8 mouse cellular contexts compared by ENCODE assay signal in the genomic region with DNA sequence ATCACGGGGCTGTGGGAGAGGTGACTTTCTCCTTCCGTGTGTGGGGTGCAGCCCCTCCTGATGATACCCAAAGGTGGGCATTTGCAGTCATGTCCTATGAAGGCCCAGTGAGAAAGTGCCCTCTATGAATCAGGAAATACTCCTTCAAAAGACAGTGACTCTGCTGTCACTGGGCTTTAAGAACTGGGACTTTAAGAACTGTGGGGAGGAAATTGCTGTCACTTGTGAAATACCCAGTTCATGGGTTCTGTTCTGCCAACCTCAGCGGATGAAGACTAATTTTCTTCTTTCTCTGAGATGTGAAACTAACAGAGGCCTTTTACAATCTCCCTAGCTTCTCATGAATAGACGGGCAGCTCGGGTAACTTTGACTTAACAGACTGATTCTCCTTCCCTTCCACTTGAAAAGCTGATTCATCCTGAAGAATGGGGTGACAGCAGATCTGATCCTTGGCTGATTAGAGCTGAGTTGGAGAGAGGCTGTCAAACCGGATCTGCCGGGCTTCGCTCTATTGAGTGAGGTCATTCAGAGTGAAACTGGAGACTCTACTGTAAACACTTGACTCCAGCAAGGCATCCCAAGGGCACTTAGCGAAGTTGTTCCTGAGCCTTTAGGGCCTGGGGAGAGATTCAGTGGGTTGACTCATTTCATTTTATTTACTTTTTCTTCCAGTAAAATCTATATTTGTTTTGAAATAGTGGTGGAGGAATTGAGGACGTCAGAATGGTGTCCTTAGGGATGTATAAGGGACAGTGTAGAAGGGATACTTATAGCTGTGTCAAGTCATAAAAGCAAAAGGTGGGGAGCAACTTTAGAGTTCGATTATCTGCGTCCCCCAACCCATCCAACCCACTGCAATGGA.
DNase-seq lines count a peak whose midpoint lies in the region; ATAC-seq and TF ChIP-seq lines count a peak whose summit lies in the region.

No protein-coding gene starts in this region.

- H3K4me1 ChIP-seq in hindbrain, embryonic 11.5 days (replicated peaks; ENCODE audit: control insufficient read depth, insufficient read depth, low read length): no peaks in the 10 kb centered on the region; the same call in 1 of the 2 replicates
- no peaks in the 10 kb centered on the region for H3K4me1 ChIP-seq in hindbrain, embryonic 16.5 days (ENCODE audit: control insufficient read depth, insufficient read depth, low read depth, low read length)
- H3K4me1 ChIP-seq in embryonic facial prominence, embryonic 15.5 days: peaks cover 26% of the 10 kb centered on the region
- H3K4me1 ChIP-seq in limb, embryonic 15.5 days: peaks cover 20% of the 10 kb centered on the region
- peaks cover 39% of the 10 kb centered on the region for H3K4me1 ChIP-seq in stomach, embryonic 15.5 days
- no peaks in the 10 kb centered on the region for H3K4me1 ChIP-seq in thymus, adult 2 months (replicated peaks; ENCODE audit: control insufficient read depth, insufficient read depth, low read length)
- H3K4me1 ChIP-seq in hindbrain, embryonic 14.5 days (replicated peaks; ENCODE audit: control insufficient read depth, insufficient read depth, low read length): 0 out of 2 replicates have a peak, but pooled peaks cover 11% of the 10 kb centered on the region

- no peak for TF ChIP-seq POLR2A in thymus, adult 2 months (IDR thresholded peaks at IDR 0.05; ENCODE audit: control insufficient read depth, extremely low read depth, insufficient read depth, low read length, poor library complexity)

- no peaks in the 10 kb centered on the region for H3K27me3 ChIP-seq in hindbrain, embryonic 11.5 days (ENCODE audit: control insufficient read depth, insufficient read depth, low read length)
- no peaks in the 10 kb centered on the region for H3K27me3 ChIP-seq in hindbrain, embryonic 16.5 days (replicated peaks; ENCODE audit: control insufficient read depth, insufficient read depth, low read length)
- H3K27me3 ChIP-seq in embryonic facial prominence, embryonic 15.5 days: no peaks in the 10 kb centered on the region
- H3K27me3 ChIP-seq in limb, embryonic 15.5 days: no peaks in the 10 kb centered on the region
- H3K27me3 ChIP-seq in stomach, embryonic 15.5 days (replicated peaks): no peaks in the 10 kb centered on the region
- no peaks in the 10 kb centered on the region for H3K27me3 ChIP-seq in thymus, adult 2 months (ENCODE audit: control insufficient read depth, insufficient read depth, low read length)
- H3K27me3 ChIP-seq in hindbrain, embryonic 14.5 days (ENCODE audit: control insufficient read depth, insufficient read depth, low read length): no peaks in the 10 kb centered on the region

- H3K27ac ChIP-seq in hindbrain, embryonic 11.5 days (ENCODE audit: low read depth, low read length): no peak overlapping the region
- no peak overlapping the region for H3K27ac ChIP-seq in hindbrain, embryonic 16.5 days (ENCODE audit: low read depth, low read length)
- peak overlapping the region; percentile 52 for H3K27ac ChIP-seq in embryonic facial prominence, embryonic 15.5 days (replicated peaks)
- peak overlapping the region; percentile 69 for H3K27ac ChIP-seq in limb, embryonic 15.5 days
- peak overlapping the region; percentile 75 for H3K27ac ChIP-seq in stomach, embryonic 15.5 days
- H3K27ac ChIP-seq in thymus, adult 2 months (ENCODE audit: control insufficient read depth, insufficient read depth, low read length): no peak overlapping the region
- H3K27ac ChIP-seq in hindbrain, embryonic 14.5 days: no peak overlapping the region

- no peaks in the 10 kb centered on the region for H3K36me3 ChIP-seq in hindbrain, embryonic 11.5 days (ENCODE audit: control insufficient read depth, insufficient read depth, low read length)
- H3K36me3 ChIP-seq in hindbrain, embryonic 16.5 days (ENCODE audit: control insufficient read depth, insufficient read depth, low read length): no peaks in the 10 kb centered on the region
- no peaks in the 10 kb centered on the region for H3K36me3 ChIP-seq in embryonic facial prominence, embryonic 15.5 days
- no peaks in the 10 kb centered on the region for H3K36me3 ChIP-seq in limb, embryonic 15.5 days
- no peaks in the 10 kb centered on the region for H3K36me3 ChIP-seq in stomach, embryonic 15.5 days
- no peaks in the 10 kb centered on the region for H3K36me3 ChIP-seq in thymus, adult 2 months (ENCODE audit: control insufficient read depth, insufficient read depth, low read length)
- no peaks in the 10 kb centered on the region for H3K36me3 ChIP-seq in hindbrain, embryonic 14.5 days (replicated peaks; ENCODE audit: control insufficient read depth, insufficient read depth)

- H3K9ac ChIP-seq in hindbrain, embryonic 11.5 days (ENCODE audit: low read depth, low read length): no peak overlapping the region
- no peak overlapping the region for H3K9ac ChIP-seq in hindbrain, embryonic 16.5 days (ENCODE audit: low read depth, low read length)
- no peak overlapping the region for H3K9ac ChIP-seq in embryonic facial prominence, embryonic 15.5 days
- no peak overlapping the region for H3K9ac ChIP-seq in limb, embryonic 15.5 days
- no peak overlapping the region for H3K9ac ChIP-seq in stomach, embryonic 15.5 days
- H3K9ac ChIP-seq in hindbrain, embryonic 14.5 days: no peak overlapping the region

- peak; percentile 38 for DNase-seq in hindbrain, embryonic 11.5 days (ENCODE audit: low spot score)
- DNase-seq in thymus, adult 2 months: no peak
- DNase-seq in hindbrain, embryonic 14.5 days (ENCODE audit: low spot score): no peak
- DNase-seq in spleen, postnatal 10 days (ENCODE audit: low spot score in 2 of 2): no peak

- WGBS in hindbrain, embryonic 11.5 days: 43% methylated on average over 12 of the region's 12 CpGs
- WGBS in hindbrain, embryonic 16.5 days: 57% methylated on average over 12 of the region's 12 CpGs
- WGBS in embryonic facial prominence, embryonic 15.5 days: 31% methylated on average over 12 of the region's 12 CpGs
- 31% methylated on average over 12 of the region's 12 CpGs for WGBS in limb, embryonic 15.5 days
- 14% methylated on average over 12 of the region's 12 CpGs for WGBS in stomach, embryonic 15.5 days
- WGBS in thymus, adult 2 months: 78% methylated on average over 12 of the region's 12 CpGs
- whole genome bisulfite sequencing in hindbrain, embryonic 14.5 days: 45% methylated on average over 12 of the region's 12 CpGs

- no peak overlapping the region for H3K4me3 ChIP-seq in hindbrain, embryonic 11.5 days (ENCODE audit: low read depth, low read length)
- H3K4me3 ChIP-seq in hindbrain, embryonic 16.5 days (ENCODE audit: low read length): no peak overlapping the region
- H3K4me3 ChIP-seq in embryonic facial prominence, embryonic 15.5 days (replicated peaks): no peak overlapping the region
- no peak overlapping the region for H3K4me3 ChIP-seq in limb, embryonic 15.5 days
- H3K4me3 ChIP-seq in stomach, embryonic 15.5 days (replicated peaks): no peak overlapping the region
- H3K4me3 ChIP-seq in thymus, adult 2 months (ENCODE audit: control insufficient read depth, insufficient read depth, low read length): no peak overlapping the region
- H3K4me3 ChIP-seq in hindbrain, embryonic 14.5 days (replicated peaks; ENCODE audit: low read length): no peak overlapping the region

- H3K9me3 ChIP-seq in hindbrain, embryonic 11.5 days (ENCODE audit: control insufficient read depth, low read length): no peaks in the 10 kb centered on the region
- H3K9me3 ChIP-seq in hindbrain, embryonic 16.5 days (ENCODE audit: control insufficient read depth, low read length): no peaks in the 10 kb centered on the region
- no peaks in the 10 kb centered on the region for H3K9me3 ChIP-seq in embryonic facial prominence, embryonic 15.5 days (replicated peaks)
- H3K9me3 ChIP-seq in limb, embryonic 15.5 days: no peaks in the 10 kb centered on the region
- H3K9me3 ChIP-seq in stomach, embryonic 15.5 days: no peaks in the 10 kb centered on the region
- H3K9me3 ChIP-seq in hindbrain, embryonic 14.5 days (ENCODE audit: control insufficient read depth, low read length): no peaks in the 10 kb centered on the region

- ATAC-seq in hindbrain, embryonic 11.5 days (ENCODE audit: low FRiP score): no peak
- ATAC-seq in hindbrain, embryonic 16.5 days: no peak
- peak; percentile 75 for ATAC-seq in embryonic facial prominence, embryonic 15.5 days (ENCODE audit: insufficient number of reproducible peaks, low FRiP score, low TSS enrichment, low read depth)
- no peak for ATAC-seq in limb, embryonic 15.5 days (ENCODE audit: insufficient number of reproducible peaks, low FRiP score, low TSS enrichment, low read depth)
- ATAC-seq in stomach, embryonic 15.5 days (ENCODE audit: insufficient read depth, low FRiP score, low read depth): peak; percentile 82
- no peak for ATAC-seq in hindbrain, embryonic 14.5 days (ENCODE audit: low FRiP score)

- H3K4me2 ChIP-seq in hindbrain, embryonic 11.5 days (replicated peaks; ENCODE audit: low read depth, low read length): no peak overlapping the region
- H3K4me2 ChIP-seq in hindbrain, embryonic 16.5 days (ENCODE audit: low read length): no peak overlapping the region
- H3K4me2 ChIP-seq in embryonic facial prominence, embryonic 15.5 days (replicated peaks): no peak overlapping the region
- no peak overlapping the region for H3K4me2 ChIP-seq in limb, embryonic 15.5 days
- peak overlapping the region; percentile 9; the same call in 1 of the 2 replicates for H3K4me2 ChIP-seq in stomach, embryonic 15.5 days
- H3K4me2 ChIP-seq in hindbrain, embryonic 14.5 days (replicated peaks): no peak overlapping the region

- no peak for TF ChIP-seq CTCF in thymus, adult 2 months (IDR thresholded peaks at IDR 0.05; ENCODE audit: borderline replicate concordance, control insufficient read depth, extremely low read depth, insufficient read depth, low read length, poor library complexity)

Comparison
In these comparisons a context has a peak if more than half of its experiments do, and no peak if none do; other contexts are left out.
1. ATAC-seq: peak in embryonic facial prominence, embryonic 15.5 days (single experiment) and stomach, embryonic 15.5 days (single experiment); none in hindbrain, embryonic 11.5 days (single experiment), hindbrain, embryonic 16.5 days (single experiment), limb, embryonic 15.5 days (single experiment) and hindbrain, embryonic 14.5 days (single experiment).
2. H3K27ac ChIP-seq: peak in embryonic facial prominence, embryonic 15.5 days (single experiment), limb, embryonic 15.5 days (single experiment) and stomach, embryonic 15.5 days (single experiment); none in hindbrain, embryonic 11.5 days (single experiment), hindbrain, embryonic 16.5 days (single experiment), thymus, adult 2 months (single experiment) and hindbrain, embryonic 14.5 days (single experiment).